Mouse (Mus musculus) adrenal gland, adult 2 months (tissue): Measurements from ENCODE around the gene Rasl12. TPM values are rescaled to one million over a fixed set of nuclear protein-coding genes. Genes with fewer than 3 reads are reported as not detected.
A peak's percentile ranks its signal among the peaks of the same experiment; 100 is the strongest.

Experiments
- DNase-seq: peaks from one replicate; pipeline ENCODE4 v3.0.0; 2021
- polyA plus RNA-seq: library from polyadenylated mRNA; depleted of rRNA; stranded (reverse); fragments of >200 nt; gene quantifications from 2 replicates; pipeline ENCODE4 v1.2.3, GENCODE M21; 2012
- total RNA-seq, 2 experiments: library from RNA; stranded (reverse); gene quantifications; 2 replicates each; pipeline ENCODE4 v1.2.3; 2021

The Rasl12 gene
- total and polyA plus RNA-seq, 3 experiments: 7.5 to 20.4 (median 19.2) TPM

DNA sequence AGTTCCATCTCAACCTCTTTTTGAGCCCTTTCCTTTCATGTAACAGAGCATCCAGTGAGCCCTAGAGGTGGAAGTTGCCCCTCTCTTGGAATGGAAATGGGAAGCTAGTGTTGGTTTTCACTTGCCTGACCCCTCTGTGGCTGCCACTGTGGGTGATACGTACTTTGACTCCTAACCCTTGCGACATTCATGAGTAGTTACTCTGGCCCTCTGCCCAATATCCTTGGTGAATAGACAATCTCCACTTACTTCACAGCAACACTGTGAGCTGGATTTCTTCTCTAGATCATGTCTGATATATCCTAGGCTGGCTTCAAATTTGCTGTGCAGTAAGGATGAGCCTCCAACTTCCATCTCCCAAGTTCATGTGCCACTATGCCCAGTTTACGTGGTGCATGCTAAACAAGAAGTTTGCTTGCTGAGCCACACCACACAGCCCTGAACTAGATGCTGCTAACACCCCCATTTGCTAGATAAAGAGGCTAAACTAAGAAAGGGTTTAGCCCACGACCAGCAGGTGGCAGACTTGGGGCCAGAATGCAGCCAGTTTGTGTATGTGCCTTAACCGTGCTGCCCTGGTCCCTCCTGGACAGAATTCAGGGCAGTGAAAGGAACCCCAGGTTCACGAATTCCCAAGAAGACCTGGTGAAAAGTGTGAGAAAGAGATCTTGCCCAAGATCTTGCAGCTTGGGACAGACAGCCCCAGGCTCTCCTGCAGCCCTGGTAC lies 5.5 kb upstream of the Rasl12 start:
- DNase-seq: peak; percentile 81

DNA sequence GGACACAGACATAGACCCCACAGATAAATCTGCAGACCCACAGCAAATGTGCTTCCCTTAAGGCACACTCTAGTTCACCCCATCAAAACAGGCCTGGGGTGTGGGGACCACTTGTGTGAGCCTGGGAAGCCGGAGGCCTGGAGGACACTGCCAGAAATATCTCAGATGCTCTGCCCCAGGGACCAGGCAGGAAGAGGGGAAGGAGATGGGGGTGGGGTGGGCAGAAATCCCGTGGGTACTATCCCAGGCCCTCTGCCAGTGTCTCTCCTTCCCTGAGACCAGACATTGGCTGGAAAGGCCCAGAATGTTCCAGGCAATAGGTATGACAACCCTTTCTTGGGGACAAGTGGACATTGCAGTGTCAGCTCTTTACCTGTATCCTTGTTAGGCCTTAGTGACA lies 4.7 kb upstream of the Rasl12 start:
- DNase-seq: no peak

DNA sequence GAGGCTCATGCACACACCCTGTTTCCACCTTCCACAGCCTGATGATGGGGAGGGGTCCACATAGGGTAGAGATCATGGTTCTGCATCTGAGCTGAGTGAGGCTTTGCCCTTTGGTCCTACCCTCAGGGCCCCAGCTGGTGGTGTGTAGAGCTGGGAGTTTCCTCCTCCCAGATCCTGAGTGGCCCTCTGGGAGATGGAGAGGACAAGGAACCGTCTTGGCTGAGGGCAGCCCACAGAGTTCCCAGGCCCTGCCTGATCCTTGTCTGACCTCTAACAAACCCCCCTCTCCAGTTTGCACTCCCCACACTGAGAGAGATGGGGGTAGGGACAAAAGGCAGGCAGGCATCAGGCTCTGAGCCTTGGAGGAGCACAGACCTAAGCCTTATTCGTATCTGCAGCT lies 3.9 kb upstream of the Rasl12 start:
- DNase-seq: no peak

DNA sequence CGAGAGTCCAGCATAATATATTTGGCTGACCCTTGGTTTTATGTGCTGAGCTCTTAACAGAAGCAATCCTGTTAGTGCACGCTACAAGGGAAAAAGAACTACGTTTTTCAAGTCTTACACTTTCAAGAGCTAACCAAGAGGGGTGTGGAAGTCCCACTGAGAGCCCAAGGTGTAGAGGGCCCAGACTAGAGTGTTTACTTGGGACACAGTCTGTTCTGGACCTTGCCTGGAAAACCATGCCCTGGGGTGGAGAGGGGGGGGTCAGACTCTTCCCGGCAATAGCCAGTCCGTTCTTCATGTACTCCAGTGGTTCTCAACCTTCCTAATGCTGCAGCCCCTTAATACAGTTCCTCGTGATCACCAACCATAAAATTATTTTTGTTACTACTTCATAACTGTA lies 1.6 kb downstream of the Rasl12 start:
- no peak for DNase-seq

DNA sequence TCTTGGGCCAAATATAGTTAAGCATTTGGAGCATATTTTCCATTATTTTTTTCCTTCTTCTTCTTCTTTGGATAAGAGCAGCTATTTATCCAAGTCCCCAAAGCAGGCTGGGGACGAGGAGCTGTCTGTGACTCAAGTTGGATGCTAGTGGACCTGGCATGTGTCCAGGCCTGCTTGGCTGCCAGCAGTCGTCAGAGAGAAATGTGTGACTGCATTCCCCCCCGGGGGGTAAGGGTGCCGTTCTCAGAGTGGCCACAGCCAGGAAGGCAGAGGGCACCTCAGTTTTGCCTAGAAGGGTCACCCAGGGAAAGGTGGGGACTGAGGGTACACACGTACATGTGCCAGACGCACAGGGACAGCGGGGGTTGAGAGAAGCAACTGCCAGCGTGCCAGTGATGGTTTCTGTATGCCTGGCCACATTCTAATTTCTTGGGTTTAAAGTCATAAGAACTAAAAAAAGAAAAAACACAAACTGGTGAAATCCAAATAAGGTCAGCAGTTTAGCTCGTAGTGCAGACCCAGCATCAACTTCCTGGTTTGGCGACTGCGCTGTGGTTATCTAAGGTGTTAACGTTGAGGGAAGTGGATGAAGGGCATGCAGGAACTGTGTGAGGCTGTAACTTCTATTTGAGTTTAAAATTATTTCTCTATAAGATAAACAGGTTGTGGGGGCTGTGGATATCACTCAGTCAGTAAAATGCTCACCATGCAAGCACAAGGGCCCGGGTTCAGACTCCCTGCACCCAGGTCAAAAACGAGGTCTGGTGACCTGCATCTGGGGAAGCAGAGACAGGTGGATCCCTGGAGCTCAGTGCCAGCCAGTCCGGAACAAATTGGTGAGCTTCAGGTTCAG lies 6.3 kb downstream of the Rasl12 start:
- peak; percentile 91 for DNase-seq

DNA sequence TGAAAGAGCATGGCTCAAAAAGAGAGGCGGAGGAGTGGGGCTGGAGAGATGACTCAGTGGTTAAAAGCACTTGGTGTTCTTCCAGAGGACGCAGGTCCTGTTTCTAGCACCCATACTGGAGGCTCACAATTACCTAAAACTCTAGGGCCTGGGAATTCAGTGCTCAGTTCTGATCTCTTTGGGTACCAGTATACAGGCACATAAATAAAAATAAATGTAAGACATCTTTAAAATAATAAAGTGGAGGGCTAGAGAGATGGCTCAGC lies 6.8 kb downstream of the Rasl12 start:
- DNase-seq: peak; percentile 35

DNA sequence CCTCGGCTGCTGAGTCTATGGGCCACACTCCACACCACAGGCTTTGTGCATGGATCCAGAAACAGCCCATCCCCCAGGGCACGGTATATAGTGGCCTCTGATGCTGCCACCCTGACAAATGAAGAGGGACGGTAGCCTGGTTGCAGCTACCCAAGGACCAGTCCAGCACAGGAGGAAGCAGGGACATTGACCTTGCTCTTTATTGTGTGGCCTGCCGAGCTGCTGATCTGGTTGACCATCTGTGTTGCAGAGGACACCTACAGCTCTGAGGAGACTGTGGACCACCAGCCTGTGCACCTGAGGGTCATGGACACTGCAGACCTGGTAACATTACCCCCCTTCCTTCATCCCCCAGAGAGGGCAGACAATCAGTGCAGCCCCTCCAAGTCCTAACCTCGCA lies 9.0 kb downstream of the Rasl12 start:
- DNase-seq: peak; percentile 27

DNA sequence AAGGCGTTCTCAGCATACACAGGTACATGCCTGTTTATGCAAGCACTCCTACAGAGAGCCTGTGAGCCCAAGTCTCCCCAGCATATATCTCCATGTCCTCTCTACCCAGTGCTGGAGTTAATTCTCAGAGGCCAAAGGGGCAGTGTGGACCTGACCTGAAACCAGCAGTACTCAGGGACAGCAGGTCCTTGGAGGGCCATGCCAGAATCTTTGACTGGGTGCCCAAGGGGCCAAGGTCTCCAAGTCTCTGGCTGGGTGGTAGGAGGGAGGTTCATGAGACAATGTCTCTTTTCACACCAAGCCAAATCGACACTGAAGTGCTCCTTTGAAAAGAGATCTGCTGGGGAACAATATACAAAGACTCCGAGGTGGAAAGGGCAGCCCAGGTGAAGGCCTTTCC lies 9.6 kb downstream of the Rasl12 start:
- DNase-seq: peak; percentile 69

DNA sequence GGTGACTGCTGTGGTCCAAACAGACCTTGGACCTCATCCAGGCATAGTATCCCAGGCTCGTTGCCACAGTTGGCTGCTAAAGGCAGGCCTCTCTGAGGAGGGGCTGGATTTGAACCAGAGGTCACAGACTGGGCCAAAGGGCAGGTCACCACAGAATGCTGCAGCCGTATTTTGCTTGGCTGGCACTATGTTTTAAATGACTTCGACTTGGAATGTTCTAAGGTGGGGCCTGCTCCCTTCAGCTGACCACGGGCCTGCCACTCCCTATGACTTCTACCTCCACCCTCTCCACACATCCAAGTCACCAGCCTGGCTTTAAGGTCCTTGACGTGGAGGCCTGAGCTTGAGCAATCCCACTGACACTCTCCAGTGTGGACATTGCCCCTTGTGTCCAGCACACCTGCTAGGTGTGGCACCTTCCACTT lies 10.6 kb downstream of the Rasl12 start:
- peak; percentile 69 for DNase-seq

DNA sequence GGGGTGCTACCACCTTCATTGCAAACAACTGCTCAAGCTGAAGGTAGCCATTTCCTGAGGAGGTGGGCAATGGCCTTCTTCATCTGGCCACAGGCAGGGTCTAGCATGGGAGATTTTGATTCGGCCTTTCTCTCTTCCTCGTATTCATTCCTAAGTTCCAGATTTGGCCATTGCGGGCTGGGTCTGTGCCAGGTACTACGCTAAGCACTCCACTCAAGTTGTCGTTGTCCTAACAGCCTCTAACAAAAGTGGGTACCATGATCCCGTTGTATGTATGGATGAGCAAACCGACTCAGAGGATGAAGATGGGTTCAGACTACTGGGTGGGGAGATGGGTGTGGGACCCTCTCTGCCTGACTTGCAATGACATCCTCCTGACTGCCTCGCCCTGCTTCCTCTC lies 12.1 kb downstream of the Rasl12 start:
- DNase-seq: no peak

DNA sequence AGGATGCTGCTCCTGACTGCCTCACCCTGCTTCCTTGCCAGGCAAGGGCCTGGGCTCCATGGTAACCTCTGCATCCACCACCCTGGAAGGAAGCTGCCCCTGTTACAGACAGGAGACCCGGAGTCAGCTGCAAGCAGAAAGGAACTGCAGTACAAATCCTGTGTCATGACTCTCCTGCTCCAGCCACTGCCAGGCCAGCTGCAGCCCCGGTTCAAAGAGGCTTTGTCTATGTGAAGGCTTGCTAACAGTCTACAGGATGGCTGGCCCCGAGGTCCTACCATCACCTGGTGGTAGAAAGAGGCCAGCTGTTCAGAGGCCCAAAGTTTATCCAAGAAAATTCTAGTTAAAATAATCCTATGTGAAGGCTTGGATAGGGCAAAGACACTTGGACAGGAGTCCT lies 13.0 kb downstream of the Rasl12 start:
- DNase-seq: no peak

DNA sequence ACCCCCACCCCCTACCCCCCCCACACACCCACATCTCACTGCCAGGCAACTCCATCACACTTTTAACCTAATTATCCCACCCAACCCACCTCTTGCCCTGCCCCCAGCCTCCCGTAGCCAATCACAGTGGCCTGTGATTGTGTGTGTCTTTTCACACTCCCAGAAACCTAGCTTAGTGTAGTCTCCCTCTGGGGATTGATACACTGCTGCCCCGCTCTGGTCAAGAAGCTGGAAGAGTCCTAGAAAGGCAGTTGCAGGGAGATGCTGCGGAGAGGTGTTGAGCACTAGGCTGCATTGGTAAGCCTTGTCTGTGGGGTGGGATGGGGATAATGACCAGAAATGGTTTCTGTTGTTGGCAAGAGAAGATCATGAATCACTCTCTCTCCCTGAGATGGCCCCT lies 19.4 kb downstream of the Rasl12 start:
- no peak for DNase-seq

DNA sequence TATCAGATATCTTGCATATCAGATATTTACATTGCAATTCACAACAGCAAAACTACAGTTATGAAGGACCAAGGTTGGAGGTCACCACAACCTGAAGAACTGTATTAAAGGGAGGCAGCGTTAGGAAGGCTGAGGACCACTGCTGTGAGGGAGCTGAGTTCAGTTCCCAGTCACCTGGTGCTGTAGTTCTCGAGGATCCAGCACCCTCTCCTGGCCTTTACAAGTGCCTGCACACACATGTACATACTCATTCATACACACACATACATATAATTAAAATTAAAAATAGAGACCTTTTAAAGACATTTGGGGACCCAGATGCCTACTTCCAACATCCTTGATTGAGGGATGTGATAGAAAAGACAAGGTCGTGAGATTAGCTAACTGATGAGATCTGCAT lies 21.3 kb downstream of the Rasl12 start:
- no peak for DNase-seq

DNA sequence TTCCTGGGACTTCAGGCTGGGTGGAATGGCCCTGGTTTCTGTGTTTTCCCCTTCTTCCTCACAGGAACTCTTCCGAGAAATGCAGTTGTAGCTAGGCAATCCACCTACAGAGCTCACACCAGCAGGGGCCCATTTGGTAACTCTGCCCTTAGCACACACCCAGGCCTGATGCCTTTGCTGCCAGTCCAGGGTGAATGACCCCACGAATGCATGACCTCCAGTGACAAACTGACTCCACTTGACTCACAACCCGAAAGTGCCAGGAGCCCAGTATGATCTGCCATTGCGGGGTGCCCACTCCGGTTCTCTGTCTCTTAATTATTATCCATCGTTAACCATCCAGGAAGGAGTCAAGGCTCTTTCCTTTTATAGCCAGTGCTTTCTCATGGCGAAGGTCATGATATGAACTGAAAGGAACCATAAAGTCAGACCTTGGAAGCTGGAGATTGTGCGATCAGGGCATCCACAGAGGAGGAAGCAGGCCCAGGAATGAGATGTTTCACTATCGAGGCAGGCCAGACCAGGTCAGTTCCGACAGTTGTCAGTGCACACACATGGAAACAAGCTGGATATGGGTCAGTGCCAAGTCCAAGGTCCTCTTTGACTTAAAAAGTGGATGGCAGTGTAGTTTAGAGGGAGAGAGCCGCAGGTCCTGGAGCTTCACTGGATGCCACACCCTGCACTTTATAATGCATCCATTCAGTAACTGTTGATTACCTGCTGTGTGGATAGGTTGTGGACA lies 24.6 kb downstream of the Rasl12 start, which contains the start of gene Slc51b:
Gene Slc51b, minus strand, starts transcription at position 196 of the 742 bp plus-strand sequence.
- DNase-seq: peak; percentile 69

DNA sequence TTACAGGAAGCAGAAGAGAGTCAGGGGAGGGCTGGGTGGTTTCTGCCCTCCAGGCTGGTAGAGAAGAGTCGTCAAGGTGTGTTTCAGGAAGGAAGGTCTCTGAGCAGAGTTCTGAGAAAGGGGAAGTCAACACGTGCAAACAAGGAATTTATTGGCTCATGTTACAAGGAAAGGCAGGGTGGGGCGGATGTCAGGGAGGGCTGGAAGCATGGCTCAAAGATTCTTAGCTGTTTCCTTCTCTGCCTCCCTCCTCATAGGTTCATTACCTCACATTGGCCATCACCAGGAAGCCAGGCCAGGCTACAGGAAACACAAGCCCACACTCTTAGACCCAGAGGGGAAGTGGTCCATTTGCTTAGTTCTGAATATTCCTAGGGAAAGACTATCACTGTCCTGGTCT lies 26.1 kb downstream of the Rasl12 start:
- DNase-seq: no peak

DNA sequence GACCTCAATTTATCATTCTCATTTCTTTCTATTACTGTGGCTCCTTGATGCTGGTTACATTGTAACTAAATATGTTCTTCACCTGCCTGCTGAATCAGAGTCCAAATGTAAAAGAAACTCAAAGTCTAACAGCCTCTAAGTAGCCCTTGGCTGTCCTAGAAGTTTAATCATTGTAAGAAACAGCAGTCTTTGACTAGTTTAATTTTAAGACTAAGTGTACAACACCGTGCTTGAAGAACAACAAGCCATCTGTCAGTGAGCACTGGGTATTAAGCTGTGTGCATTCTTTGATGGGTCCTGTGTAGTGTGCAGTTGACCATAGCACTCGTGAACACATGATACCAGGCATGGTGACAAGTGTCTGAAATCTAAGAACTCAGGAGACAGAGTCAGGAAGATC lies 29.2 kb downstream of the Rasl12 start:
- no peak for DNase-seq

DNA sequence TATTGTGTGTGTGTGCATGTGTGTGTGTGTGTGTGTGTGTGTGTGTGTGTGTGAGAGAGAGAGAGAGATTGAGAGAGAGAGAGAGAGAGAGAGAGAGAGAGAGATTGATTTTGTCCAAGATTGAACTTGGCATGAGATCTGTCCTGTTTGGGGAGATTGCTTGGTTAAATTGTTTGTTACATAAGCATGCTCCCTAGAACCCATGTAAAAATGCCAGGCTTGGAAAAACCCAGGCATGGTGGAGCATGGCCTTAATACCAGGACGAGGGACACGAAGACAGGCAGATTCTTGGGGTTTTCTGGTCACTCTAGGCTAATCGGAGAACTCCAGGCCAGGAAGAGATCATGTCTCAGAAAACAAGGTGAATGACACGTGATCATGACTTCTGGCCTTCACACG lies 29.7 kb downstream of the Rasl12 start:
- DNase-seq: no peak

DNA sequence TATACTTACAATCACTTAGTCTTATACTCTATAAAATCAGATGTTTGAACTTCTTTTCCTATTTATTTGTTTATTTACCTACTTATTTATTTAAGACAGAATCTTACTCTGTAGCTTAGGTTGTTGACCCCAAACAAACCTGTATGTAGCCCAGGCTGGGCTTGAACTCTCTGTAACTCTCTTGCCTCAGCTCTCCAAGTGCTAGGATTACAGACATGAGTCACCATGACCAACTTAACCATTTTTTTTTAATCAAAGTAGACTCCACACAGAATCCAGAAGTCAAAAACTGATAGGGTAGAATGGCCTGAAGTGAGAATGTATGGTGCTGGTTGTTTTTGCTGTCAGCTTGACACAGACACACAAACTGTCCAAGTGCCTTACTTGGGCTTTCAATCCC lies 32.1 kb downstream of the Rasl12 start:
- DNase-seq: no peak

DNA sequence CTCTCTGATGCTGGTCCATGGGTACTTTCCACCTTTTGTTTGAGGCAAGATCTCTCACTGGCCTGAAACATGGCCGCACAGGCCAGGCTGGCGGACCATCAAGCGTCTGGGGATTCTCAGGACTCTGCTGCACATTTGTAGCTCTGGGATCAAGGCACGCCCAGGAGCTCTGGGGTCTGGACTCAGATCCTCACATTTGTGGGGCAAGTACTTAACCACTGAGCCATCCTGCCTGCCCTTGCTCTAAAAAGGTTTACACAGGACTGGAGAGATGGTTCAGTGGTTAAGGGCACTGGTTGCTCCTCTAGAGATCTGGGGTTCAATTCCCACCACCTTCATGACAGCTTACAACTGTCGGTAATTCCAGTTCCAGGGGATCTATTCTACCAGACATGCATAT lies 32.6 kb downstream of the Rasl12 start:
- no peak for DNase-seq

DNA sequence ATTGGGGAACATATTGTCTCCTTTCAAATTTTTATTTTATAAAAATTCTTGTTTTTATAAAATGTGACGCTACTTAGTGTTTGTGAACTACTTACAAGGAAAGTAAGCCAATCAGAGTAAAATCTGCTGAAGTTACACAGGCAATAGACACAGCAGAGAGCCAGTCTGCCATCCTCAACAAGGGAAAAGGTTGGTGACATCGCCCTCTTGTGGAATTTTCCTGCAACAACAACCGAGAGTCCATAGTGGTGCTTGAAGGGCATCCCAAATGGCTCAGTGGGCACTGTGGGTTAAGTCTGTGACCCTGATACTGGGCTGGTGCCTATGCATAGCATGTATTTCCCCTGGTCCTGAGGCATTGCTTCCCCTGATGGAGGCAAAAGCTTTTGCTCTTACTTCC lies 33.9 kb downstream of the Rasl12 start:
- peak; percentile 85 for DNase-seq

DNA sequence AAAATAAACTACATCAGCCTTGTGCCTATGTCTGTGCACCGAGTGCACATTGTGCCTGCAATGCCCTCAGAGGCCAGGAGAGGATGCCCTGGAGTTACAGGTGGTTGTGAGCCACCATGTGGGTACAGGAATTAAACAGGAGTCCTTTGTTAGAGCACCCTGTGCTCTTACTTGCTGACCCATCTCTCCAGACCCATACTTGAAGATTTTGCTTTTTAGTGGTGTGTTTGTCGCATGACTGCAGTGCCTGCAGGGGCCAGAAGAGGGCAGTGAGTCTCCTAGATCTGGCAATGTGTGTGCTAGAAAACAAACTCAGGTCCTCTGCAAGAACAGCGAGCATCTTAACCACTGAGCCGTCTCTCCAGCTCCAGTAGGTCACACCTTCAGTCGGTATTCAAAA lies 35.8 kb downstream of the Rasl12 start:
- DNase-seq: peak; percentile 41

DNA sequence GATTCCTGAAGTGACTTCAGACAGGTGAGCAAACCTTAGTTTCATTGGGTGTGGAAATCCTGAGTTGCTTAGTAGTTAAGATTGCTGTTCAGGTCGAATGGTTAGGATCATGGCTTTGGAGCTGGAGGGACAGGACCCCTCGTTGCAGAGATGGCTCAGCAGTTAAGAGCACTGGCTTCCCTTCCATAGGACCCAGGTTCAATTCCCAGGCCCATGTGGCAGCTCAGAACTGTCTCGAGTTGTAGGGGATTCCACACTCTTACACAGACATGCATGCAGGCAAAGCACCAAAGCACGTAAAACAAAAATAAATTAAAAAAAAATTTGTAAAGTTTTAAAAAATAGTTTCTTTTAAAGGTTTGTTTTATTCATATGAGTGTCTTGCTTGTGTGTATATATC lies 36.9 kb downstream of the Rasl12 start:
- no peak for DNase-seq

DNA sequence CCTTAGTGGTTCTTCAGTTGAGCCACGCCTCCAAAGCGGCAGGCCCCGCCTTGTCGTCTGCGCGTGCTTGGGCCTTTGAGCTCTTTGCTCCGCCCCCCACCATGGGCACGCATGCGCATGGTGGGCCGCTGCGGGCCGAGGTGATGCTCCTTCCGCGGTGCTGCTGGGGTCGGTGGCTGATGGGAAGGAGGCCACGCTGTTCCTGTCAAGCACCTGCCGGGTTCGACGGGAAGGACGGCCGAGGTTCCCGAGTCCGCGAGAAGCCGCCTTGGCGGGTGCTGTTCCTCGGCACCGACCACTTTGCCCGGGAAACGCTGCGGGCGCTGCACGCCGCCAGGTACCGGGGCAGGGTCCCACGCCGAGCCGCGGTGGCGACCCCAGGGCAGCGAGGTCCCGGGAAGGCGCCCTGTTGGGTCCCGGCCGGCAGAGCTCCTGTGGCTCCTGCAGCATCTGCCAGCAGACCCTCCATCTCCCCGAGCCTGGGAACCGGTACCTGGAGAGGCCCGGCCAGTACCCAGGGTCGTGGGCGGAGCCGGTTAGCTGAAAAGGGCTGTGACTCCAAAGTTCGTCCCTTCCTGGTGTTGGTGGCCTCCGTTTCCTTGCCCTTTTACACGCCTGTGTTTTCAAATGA lies 37.5 kb downstream of the Rasl12 start, which contains the start of gene Mtfmt:
Gene Mtfmt, plus strand, starts transcription at position 112 of the 631 bp plus-strand sequence.
- DNase-seq: peak; percentile 95
